Mouse (Mus musculus): ENCODE data around the gene Crygd. TPM values are rescaled to one million over a fixed set of nuclear protein-coding genes. Genes with fewer than 3 reads are reported as not detected.

Crygd gene
- total RNA-seq, 2 experiments from 2014 or later: not detected

GRCm38 (mm10) chr1:65043433-65043832 lies 19.8 kb downstream of the Crygd start:
- peak; percentile 71 to 74 for DNase-seq

DNA sequence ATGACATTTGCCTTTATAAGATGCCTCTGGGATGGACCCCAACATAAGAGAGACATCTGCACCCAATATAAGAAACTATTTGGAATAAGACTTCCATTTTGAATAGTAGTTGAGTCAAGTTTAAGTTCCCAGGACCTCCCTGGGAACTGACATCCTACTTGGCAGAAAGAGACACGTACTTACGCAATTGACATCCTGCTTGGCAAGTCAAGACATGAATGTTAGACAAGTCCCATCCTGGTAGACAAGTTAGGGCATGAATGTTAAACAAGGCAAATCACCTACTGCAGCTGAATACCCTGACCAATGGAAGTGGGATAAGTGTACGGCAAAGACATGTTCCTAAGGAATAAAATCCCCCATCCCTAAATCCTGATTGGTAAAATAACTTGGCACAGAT lies 21.4 kb downstream of the Crygd start:
- no peak for DNase-seq

DNA sequence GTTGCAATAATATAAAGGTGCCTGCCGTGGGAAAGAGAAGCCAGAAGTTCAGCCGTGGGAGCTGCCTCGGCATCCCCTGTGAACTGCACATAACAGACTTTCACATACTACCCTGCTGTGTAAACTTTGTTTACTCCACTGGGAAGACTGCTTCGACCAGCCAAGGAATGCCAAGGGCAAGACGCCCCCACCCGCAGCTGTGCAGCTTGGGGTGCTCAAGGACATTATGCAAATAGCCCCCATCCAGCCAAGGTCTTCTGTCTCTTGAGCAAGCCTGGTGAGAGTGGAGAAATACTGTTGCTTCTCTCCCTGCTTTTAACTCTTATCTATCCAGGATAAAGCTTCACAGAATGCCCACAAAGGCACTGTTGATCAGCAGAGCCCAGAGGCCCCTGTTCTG lies 22.4 kb downstream of the Crygd start:
- DNase-seq: peak; percentile 88 to 89

GRCm38 (mm10) chr1:65039679-65040078 lies 23.6 kb downstream of the Crygd start:
- DNase-seq: no peak

DNA sequence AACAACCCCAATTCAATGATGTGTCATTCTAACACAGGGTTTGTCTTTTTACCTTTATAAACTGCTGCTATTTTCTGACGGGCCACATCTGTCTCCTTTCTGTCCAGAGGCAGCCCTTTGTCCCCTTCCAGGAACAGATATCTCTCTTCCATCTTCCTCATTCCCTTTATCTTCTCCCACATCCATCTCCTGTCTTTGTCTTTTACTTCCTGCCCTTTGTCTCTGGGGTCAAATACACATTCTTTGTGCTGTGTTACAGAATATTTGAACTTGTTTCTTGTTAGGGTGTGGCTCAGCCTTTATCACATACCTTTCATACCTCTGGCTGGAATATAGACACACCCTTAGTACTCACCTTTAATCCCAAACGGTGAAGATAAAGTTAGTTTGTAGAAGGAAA lies 25.7 kb downstream of the Crygd start:
- no peak for DNase-seq

DNA sequence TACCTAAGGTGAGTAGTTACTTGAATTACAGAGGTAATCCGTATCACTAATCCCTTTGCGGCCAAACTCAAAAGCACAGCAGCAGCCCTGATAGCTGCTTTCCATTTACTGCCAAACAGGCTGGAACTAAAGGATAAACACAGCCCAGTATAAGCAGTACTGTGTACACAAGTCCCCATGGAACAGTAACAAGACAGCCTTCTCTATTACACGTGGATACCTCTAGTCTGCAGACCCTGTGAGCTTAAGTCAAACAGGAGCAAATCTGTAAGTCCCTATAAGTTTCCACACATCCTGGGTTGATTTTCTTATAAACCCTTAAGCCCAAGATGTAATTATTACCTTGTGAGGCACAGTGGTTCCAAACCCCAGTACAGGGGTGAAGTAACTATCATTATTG lies 27.7 kb downstream of the Crygd start:
- no peak for DNase-seq

DNA sequence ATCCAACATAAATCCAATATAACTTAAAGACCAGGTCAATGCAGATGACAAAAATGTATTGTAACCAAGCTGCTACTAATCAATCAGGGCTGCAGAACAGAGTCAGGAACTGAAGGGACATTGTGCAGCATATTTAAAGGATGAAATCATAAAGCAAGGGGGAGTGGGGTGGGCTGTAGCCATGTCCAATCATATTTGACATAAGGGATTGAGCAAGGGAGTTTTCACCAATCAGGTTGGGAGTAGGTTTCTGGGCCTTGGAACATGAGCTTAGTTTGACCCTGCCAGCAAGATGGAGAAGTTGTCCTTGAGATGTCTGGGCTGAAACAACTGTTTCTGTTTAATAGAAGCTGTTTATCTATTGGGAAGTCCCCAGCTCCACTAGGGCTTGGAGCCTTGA lies 30.6 kb downstream of the Crygd start, which contains the start of gene Akr1cl:
Gene Akr1cl, minus strand, starts transcription at position 119 of the 400 bp plus-strand sequence.
- peak; percentile 63 to 66 for DNase-seq

GRCm38 (mm10) chr1:65028206-65028605 lies 35.0 kb downstream of the Crygd start:
- peak; percentile 58 to 66 for DNase-seq

DNA sequence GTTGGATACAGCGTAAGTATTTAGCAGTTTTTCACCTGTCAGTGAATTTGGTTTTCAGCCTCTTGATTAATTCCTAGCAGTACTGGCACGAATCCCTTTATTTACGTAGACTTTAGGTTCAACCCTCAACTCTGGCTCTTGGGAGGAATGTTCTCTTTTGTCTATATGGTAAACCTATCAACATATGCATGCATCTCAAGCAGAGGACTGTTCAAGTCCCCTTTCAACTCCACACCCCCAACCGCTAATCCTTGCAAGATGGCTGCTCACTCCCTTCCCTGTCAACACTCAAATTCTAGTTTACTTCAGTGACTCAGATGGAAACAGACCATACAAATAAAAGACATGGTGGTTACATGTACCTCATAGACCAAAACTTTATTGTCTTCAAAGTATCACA lies 50.5 kb downstream of the Crygd start:
- no peak for DNase-seq

Other genes starting within 250 kb of the Crygd start
- 10 to 100 TPM; 15.1 to 26.7 TPM for gene Plekhm3, start 106.6 kb downstream of the Crygd start, total RNA-seq (2021)
- 1,000 to 10,000 TPM in 1 of 2 experiments, 100 to 1,000 TPM in 1; 477 to 1,743 TPM for gene Akr1cl, start 30.7 kb downstream of the Crygd start, total RNA-seq (2021)
- not detected for gene Cryge, start 12.3 kb downstream of the Crygd start, total RNA-seq (2021)
- not detected for gene Crygc, start 10.2 kb upstream of the Crygd start, total RNA-seq (2021)
- gene Crygb, start 18.8 kb upstream of the Crygd start, total RNA-seq (2021): not detected
- not detected for gene Cryga, start 39.9 kb upstream of the Crygd start, total RNA-seq (2021)
- gene Gm28845, start 56.1 kb upstream of the Crygd start, total RNA-seq (2021): not detected
- not detected for gene D630023F18Rik, start 59.8 kb upstream of the Crygd start, total RNA-seq (2021)
- 100 to 1,000 TPM; 322 to 834 TPM for gene Idh1, start 123.0 kb upstream of the Crygd start, total RNA-seq (2021)
- 10 to 100 TPM; 36.8 to 37.0 TPM for gene Pikfyve, start 123.2 kb upstream of the Crygd start, total RNA-seq (2021)
- gene Pth2r, start 218.6 kb upstream of the Crygd start, total RNA-seq (2021): not detected